Mouse (Mus musculus) intestine, postnatal 0 days (tissue): ENCODE data around the gene Ackr2. TPM values are rescaled to one million over a fixed set of nuclear protein-coding genes. Genes with fewer than 3 reads are reported as not detected.

Experiments
- ATAC-seq: fragments of 200-750 bp; cut with Nextera tagmentation; 2 replicates; pipeline ENCODE4 v1.8.0; 2017; ENCODE audit warnings: mild to moderate bottlenecking, moderate TSS enrichment, moderate library complexity
- H3K27ac ChIP-seq: fragments of 300-500 bp; sonication (generic); 2 replicates; pipeline ENCODE4 v1.5.1; 2014; ENCODE audit warnings: mild to moderate bottlenecking, low read depth, low read length, moderate library complexity
- H3K27me3 ChIP-seq: fragments of 300-500 bp; sonication (generic); replicated peaks from 2 replicates; pipeline ENCODE4 v1.6.1; 2014; ENCODE audit warnings: low read length, mixed read lengths; ENCODE audit not compliant: control insufficient read depth, insufficient read depth
- H3K36me3 ChIP-seq: fragments of 300-500 bp; sonication (generic); 2 replicates; pipeline ENCODE4 v1.6.1; 2014; ENCODE audit warnings: mild to moderate bottlenecking, moderate library complexity; ENCODE audit not compliant: control insufficient read depth, insufficient read depth
- H3K4me1 ChIP-seq: fragments of 300-500 bp; sonication (generic); replicated peaks from 2 replicates; pipeline ENCODE4 v1.6.1; 2014; ENCODE audit warnings: antibody characterized with exemption, low read length, mixed read lengths; ENCODE audit not compliant: control insufficient read depth, insufficient read depth
- H3K4me2 ChIP-seq: fragments of 300-500 bp; sonication (generic); replicated peaks from 2 replicates; pipeline ENCODE4 v1.6.1; 2014; ENCODE audit warnings: low read depth, mild to moderate bottlenecking, moderate library complexity
- H3K4me3 ChIP-seq: fragments of 300-500 bp; sonication (generic); 2 replicates; pipeline ENCODE4 v1.5.1; 2014; ENCODE audit warnings: low read depth, low read length
- H3K9ac ChIP-seq: fragments of 300-500 bp; sonication (generic); 2 replicates; pipeline ENCODE4 v1.6.1; 2014; ENCODE audit warnings: mild to moderate bottlenecking, low read depth, low read length
- H3K9me3 ChIP-seq: fragments of 300-500 bp; sonication (generic); 2 replicates; pipeline ENCODE4 v1.6.1; 2016; ENCODE audit warnings: mixed run types; ENCODE audit not compliant: control insufficient read depth
- CTCF ChIP-seq: sonication (generic); IDR thresholded peaks from 2 replicates; pipeline ENCODE4 v1.5.1; 2016; ENCODE audit warnings: low read depth, mild to moderate bottlenecking, control low read depth, antibody characterized with exemption, moderate library complexity
- WGBS: fragments of 180-500 bp; shearing (Covaris S2); extraction: QIAGEN DNeasy Blood & Tissue Kit; methylation state at CpG from one replicate; pipeline ENCODE4 v1.1.7; 2014; 5-methylcytosine and 5-hydroxymethylcytosine counted together
- polyA plus RNA-seq: library from polyadenylated mRNA; unstranded; fragments of >200 nt; fragmentation: Nextera tagmentation; extraction: Ambion mirVana; gene quantifications from 2 replicates; pipeline ENCODE4 v1.2.1, GENCODE M21; 2015

Gene Ackr2
- polyA plus RNA-seq, 1 experiment from 2014 or later: 1.1 TPM

DNA sequence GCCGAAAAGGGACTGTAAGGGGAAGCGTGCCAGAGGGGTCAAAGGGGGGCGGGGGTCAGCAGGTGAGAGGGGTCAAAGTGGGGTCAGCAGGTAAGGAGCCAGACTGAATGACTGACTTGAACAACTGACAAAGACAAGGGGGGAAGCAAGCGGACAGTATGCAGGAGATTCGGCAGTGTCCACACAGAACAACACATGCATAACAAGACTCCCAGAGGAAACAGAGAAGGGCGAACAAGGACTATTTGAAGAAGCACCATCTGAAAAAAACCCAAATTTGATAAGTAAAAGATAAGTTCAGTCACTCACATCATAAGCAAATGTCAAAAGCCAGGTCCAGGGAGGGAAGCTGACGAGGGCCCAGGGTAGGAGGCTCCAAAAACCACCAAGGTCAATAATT, 29.6 kb downstream of the Ackr2 start:
- H3K27me3 ChIP-seq: no peaks in the 10 kb centered on the region
- H3K4me1 ChIP-seq: no peaks in the 10 kb centered on the region
- H3K9me3 ChIP-seq: no peaks in the 10 kb centered on the region
- H3K4me3 ChIP-seq: no peak overlapping the region
- no peak overlapping the region for H3K27ac ChIP-seq
- no peak for TF ChIP-seq CTCF
- no peak overlapping the region for H3K4me2 ChIP-seq
- 72% methylated on average over 7 of the region's 7 CpGs for WGBS
- no peak for ATAC-seq
- H3K36me3 ChIP-seq: no peaks in the 10 kb centered on the region
- H3K9ac ChIP-seq: no peak overlapping the region

DNA sequence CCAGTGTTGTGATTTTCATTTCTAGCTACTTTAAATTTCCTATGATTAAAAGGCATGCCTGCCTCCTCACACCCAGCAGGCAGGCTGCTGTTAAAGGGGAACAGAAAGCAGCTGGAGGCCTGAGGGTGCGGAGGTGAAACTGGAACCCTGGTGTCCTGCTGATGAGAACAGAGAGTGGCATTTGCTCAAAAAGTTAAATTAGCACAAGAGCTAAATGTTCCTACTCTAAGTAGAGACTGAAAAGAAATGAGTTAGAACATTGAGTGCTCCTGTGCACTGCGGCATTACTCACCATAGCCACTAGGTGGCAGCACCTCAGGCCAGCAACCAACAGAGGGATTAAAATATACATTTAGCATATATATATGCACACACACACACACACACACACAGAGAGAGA, 30.3 kb downstream of the Ackr2 start:
- Histone ChIP-seq H3K4me1 (no peaks in the 10 kb centered on the region), H3K9ac (no peak overlapping the region), H3K4me3 (no peak overlapping the region), H3K27ac (no peak overlapping the region), H3K4me2 (no peak overlapping the region), H3K27me3 (no peaks in the 10 kb centered on the region), H3K9me3 (no peaks in the 10 kb centered on the region), H3K36me3 (no peaks in the 10 kb centered on the region)
- peak; percentile 84 for TF ChIP-seq CTCF
- WGBS: 33% methylated on average over 2 of the region's 2 CpGs
- no peak for ATAC-seq

DNA sequence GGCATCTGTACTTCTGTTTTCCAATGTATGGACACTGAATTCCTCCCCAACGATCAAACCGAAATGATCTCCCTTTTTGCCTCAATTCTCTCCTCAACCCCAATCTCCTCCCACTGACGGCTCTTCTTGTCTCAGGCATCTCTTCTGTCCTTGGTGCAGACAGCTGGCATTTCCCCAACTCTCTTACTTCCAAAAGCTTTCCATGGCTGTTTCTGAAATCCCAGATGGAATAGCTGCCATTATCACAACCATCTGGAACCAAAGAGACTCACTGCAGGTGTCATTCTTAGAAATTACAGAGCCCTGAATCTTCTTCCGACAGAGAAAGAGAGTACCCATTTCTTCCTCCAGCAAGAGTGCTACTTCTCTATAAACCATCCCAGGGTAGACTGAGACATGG, 36.7 kb downstream of the Ackr2 start:
- Histone ChIP-seq H3K27me3 (no peaks in the 10 kb centered on the region), H3K9me3 (no peaks in the 10 kb centered on the region), H3K36me3 (no peaks in the 10 kb centered on the region), H3K27ac (no peak overlapping the region), H3K4me1 (no peaks in the 10 kb centered on the region), H3K4me2 (no peak overlapping the region), H3K4me3 (no peak overlapping the region), H3K9ac (no peak overlapping the region)
- 79% methylated on average over 4 of the region's 4 CpGs for WGBS
- TF ChIP-seq CTCF: no peak
- ATAC-seq: no peak

DNA sequence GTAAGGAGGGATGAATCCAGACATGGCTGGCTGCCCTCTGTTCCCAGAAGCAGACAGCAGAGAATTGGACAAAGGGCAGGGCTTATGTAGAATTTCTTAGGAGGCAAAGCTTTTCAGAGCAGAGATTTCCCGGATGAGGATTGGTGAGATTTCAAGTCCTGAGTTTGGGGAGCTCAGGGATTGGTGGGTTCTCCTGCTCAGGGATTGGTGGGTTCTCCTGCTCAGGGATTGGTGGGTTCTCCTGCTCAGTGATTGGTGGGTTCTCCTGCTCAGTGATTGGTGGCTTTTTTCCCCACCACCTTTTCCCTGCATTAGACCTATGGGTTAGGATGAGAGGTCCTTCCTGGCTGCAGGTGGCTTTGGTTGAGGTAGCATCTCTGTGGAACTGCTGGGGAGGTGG, 38.8 kb downstream of the Ackr2 start:
- Histone ChIP-seq H3K27ac (no peak overlapping the region), H3K9me3 (no peaks in the 10 kb centered on the region), H3K4me2 (no peak overlapping the region), H3K27me3 (no peaks in the 10 kb centered on the region), H3K9ac (no peak overlapping the region), H3K4me3 (no peak overlapping the region), H3K4me1 (no peaks in the 10 kb centered on the region), H3K36me3 (no peaks in the 10 kb centered on the region)
- no peak for TF ChIP-seq CTCF
- WGBS: 78% methylated on average over 1 of the region's 1 CpGs
- ATAC-seq: no peak

DNA sequence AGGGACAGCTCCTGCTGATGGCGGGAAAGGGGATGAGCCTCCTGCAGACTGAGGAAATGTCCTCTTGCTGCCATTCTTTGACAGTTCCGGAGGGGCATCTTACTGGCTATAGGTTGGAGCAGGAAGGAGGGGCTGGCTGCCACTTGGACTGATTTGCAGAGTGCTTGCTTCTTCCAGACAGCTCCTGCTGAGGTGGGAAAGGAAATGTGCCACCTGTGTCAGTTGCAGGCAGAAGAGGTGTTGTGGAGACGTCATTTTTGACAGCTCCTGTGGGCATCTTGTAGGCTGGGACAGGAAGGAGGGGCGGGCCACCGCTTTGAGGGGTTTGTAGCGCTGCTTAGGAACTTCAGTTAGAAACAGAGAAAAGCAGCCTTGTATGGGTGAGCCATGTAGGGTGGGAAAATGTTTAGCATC, 39.3 kb downstream of the Ackr2 start:
- ATAC-seq: no peak
- H3K27ac ChIP-seq: no peak overlapping the region
- H3K4me3 ChIP-seq: no peak overlapping the region; the same call in 1 of the 2 replicates
- H3K27me3 ChIP-seq: no peaks in the 10 kb centered on the region
- WGBS: 51% methylated on average over 6 of the region's 6 CpGs
- H3K4me2 ChIP-seq: peak overlapping the region; percentile 54
- no peaks in the 10 kb centered on the region for H3K36me3 ChIP-seq
- H3K9ac ChIP-seq: no peak overlapping the region
- TF ChIP-seq CTCF: no peak
- H3K4me1 ChIP-seq: no peaks in the 10 kb centered on the region
- no peaks in the 10 kb centered on the region for H3K9me3 ChIP-seq

DNA sequence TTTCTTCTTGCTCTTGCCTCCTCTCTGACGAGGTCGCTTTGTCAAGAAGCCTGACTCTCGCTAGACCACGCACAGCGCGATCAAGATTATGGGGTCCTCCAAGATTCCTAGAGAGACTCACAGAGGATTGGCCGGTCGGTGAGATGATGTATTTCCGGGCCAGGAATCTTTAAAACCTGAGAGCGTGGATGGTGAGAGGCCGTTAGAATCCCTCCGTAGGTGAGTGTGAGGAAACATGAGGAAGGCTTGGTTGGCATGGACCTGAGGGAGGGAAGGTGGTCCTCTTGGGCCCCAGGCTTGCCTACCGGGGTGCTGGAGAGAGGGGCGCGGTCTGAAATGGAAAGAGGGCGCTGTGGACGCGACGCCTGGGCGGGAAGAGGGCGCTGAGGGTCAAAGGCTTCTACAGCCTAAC, 39.8 kb downstream of the Ackr2 start:
- WGBS: 54% methylated on average over 21 of the region's 21 CpGs

DNA sequence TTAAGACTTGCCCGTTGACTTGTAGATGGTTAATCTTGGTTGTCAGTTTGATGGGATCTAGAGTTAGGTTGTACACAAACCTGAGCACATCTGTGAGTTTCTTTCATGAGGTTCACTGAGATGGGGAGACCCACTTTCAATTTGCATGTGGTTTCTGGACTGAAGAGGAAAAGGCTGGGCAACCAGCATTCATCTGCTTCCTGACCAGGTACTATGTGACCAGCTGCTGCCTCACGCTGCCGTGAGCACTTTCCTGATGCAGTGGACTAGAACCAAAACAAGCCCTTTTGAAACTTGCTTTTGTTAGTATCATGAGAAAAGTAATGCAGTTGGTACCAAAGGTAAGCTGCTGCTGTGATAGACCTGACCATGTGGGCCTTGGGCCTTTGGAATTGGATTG, 44.9 kb downstream of the Ackr2 start:
- TF ChIP-seq CTCF: no peak
- ATAC-seq: no peak
- Histone ChIP-seq H3K4me2 (no peak overlapping the region), H3K27me3 (no peaks in the 10 kb centered on the region), H3K27ac (no peak overlapping the region), H3K9me3 (no peaks in the 10 kb centered on the region), H3K4me3 (no peak overlapping the region), H3K9ac (no peak overlapping the region), H3K4me1 (no peaks in the 10 kb centered on the region), H3K36me3 (no peaks in the 10 kb centered on the region)
- WGBS: 80% methylated on average over 3 of the region's 3 CpGs

More for the DNA sequence above, 39.8 kb downstream of the Ackr2 start:
- no peak for TF ChIP-seq CTCF
- no peak overlapping the region for H3K27ac ChIP-seq
- H3K9ac ChIP-seq: no peak overlapping the region
- no peaks in the 10 kb centered on the region for H3K36me3 ChIP-seq
- H3K4me3 ChIP-seq: peak overlapping the region; percentile 29
- peak overlapping the region; percentile 54 for H3K4me2 ChIP-seq
- H3K27me3 ChIP-seq: no peaks in the 10 kb centered on the region
- no peaks in the 10 kb centered on the region for H3K9me3 ChIP-seq
- ATAC-seq: no peak
- no peaks in the 10 kb centered on the region for H3K4me1 ChIP-seq
